Mouse (Mus musculus) stomach, embryonic 15.5 days (tissue): ENCODE data around the gene Pole2. TPM values are rescaled to one million over a fixed set of nuclear protein-coding genes. Genes with fewer than 3 reads are reported as not detected.

Experiments used
- ATAC-seq: fragments of 200-750 bp; cut with Nextera tagmentation; 2 replicates; pipeline ENCODE4 v1.8.0; 2017; ENCODE audit warnings: low read depth, moderate number of reproducible peaks, moderate TSS enrichment; ENCODE audit not compliant: insufficient read depth, low FRiP score
- H3K27ac ChIP-seq: fragments of 300-500 bp; sonication (generic); 2 replicates; pipeline ENCODE4 v1.5.1; 2015; ENCODE audit warnings: mild to moderate bottlenecking, inconsistent platforms
- H3K27me3 ChIP-seq: fragments of 300-500 bp; sonication (generic); replicated peaks from 2 replicates; pipeline ENCODE4 v1.6.1; 2015; ENCODE audit warnings: inconsistent platforms
- H3K36me3 ChIP-seq: fragments of 300-500 bp; sonication (generic); 2 replicates; pipeline ENCODE4 v1.6.1; 2015; ENCODE audit warnings: inconsistent platforms
- H3K4me1 ChIP-seq: fragments of 300-500 bp; sonication (generic); 2 replicates; pipeline ENCODE4 v1.6.1; 2015; ENCODE audit warnings: inconsistent platforms
- H3K4me2 ChIP-seq: fragments of 300-500 bp; sonication (generic); 2 replicates; pipeline ENCODE4 v1.6.1; 2015; ENCODE audit warnings: mild to moderate bottlenecking, inconsistent platforms
- H3K4me3 ChIP-seq: fragments of 300-500 bp; sonication (generic); replicated peaks from 2 replicates; pipeline ENCODE4 v1.5.1; 2015; ENCODE audit warnings: inconsistent platforms
- H3K9ac ChIP-seq: fragments of 300-500 bp; sonication (generic); 2 replicates; pipeline ENCODE4 v1.6.1; 2015; ENCODE audit warnings: inconsistent platforms
- H3K9me3 ChIP-seq: fragments of 300-500 bp; sonication (generic); 2 replicates; pipeline ENCODE4 v1.6.1; 2016; ENCODE audit warnings: inconsistent platforms
- WGBS: fragments of 180-500 bp; shearing (Covaris S2); methylation state at CpG from one replicate; pipeline ENCODE4 v1.1.7; 2015; 5-methylcytosine and 5-hydroxymethylcytosine counted together
- polyA plus RNA-seq: library from polyadenylated mRNA; unstranded; fragments of >200 nt; fragmentation: Nextera tagmentation; extraction: Ambion mirVana; gene quantifications from 2 replicates; pipeline ENCODE4 v1.2.1, GENCODE M21; 2015

Gene Pole2
- 24.3 and 27.1 TPM in 2 replicates for polyA plus RNA-seq

DNA sequence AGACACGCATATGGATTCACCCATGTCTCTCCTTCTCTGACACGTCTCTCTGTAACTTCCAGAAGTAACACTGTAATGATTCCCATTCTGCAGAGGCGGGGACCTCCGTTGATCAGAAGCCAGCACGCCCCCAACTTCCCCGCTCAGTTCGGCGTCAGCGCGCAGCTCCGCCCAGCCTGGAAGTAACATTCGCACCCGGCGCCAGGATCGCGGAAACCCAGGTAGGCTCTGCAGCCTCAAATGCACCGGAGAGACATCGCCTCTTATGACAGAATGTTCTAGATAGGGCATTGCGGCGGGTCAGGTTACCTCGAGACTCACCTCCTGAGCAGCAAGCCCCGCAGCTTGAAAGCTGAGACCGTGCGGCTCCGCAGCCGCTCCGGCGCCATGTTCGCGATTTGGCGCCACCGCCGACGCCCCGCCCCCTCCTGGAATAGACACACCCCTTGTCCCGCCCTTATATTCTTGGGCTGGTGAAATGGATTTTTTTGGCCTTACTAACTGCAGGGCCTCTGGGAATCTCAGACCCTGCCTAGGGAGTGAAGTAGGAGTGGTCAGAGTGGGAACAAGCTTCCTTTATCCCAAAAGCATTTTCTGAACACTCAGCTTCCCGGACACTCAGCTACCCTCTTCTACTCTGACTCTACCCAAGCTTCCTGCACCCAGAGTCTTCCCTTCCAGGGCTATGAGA lies at the start of gene Pole2:
Gene Pole2, minus strand, starts transcription at position 420 of the 691 bp plus-strand sequence.
- Histone ChIP-seq H3K4me1 (peaks cover 6% of the 10 kb centered on the region; the same call in 1 of the 2 replicates), H3K9ac (peak within 1 kb of the TSS; percentile 49; the same call in 1 of the 2 replicates), H3K4me2 (peak within 1 kb of the TSS; percentile 54), H3K9me3 (no peaks in the 10 kb centered on the region), H3K4me3 (peak within 1 kb of the TSS; percentile 78), H3K27me3 (no peaks in the 10 kb centered on the region), H3K27ac (peak within 1 kb of the TSS; percentile 94), H3K36me3 (no peaks in the 10 kb centered on the region)
- WGBS, result under 1% methylated on average over 37 of the region's 37 CpGs
- ATAC-seq, result peak; percentile 94

DNA sequence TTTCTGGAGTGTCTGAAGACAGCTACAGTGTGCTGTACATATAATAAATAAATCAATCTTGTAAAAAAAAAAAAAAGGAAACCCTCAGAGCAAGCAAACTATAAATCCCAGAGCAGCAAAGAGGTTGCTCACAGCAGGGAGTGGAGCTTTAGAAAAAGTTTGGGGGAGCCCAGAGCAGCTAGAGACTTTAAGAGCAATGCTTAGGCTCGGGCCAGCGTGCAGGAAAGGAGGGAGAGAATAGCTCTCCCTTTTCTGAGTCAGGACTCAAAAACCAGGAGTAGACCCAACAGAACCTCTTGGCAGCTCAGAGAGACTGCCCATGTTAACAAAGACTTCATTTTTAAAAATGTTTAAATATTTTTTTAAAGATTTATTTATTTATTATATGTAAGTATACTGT lies 41.0 kb upstream of the Pole2 start:
- no peak for ATAC-seq
- WGBS, result 83% methylated on average over 2 of the region's 2 CpGs
- no peak overlapping the region for H3K9ac ChIP-seq
- H3K36me3 ChIP-seq, result no peaks in the 10 kb centered on the region
- H3K4me3 ChIP-seq, result no peak overlapping the region
- no peaks in the 10 kb centered on the region for H3K4me1 ChIP-seq
- no peak overlapping the region for H3K4me2 ChIP-seq
- no peaks in the 10 kb centered on the region for H3K27me3 ChIP-seq
- H3K27ac ChIP-seq, result no peak overlapping the region
- H3K9me3 ChIP-seq, result no peaks in the 10 kb centered on the region

DNA sequence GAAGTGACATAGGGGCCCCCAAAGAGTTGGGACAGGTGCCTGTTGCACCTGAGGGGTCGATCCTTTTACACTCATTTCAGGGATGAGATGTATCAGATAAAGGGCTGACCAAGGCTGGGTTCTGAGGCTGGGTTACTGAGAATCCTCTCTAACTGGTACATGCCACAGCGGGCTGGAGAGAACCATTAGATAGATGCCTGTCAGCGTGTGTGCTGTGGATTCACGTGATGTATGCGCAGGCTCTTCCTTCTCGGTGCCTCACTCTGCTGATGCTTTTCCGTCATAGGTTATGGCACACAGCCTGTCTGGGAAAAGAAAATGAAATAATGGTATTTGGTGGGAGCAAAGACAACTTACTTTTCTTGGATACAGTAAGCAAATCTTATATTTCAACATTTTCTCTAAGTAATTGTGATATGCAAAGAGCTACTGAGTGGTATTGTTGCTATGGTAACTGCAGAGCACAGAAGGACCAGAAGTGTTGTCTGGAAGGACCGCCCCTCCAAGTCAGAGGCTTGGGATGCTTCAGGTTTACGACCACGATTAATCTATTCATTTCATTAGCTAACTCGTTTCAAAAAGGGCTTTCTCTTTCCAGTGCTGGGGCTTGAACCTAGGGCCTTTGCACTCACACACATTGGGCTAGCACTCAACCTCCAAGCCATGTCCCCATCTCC lies 40.1 kb upstream of the Pole2 start:
- ATAC-seq, result no peak
- 73% methylated on average over 11 of the region's 11 CpGs for WGBS
- Histone ChIP-seq H3K9me3 (no peaks in the 10 kb centered on the region), H3K4me2 (no peak overlapping the region), H3K4me3 (no peak overlapping the region), H3K36me3 (no peaks in the 10 kb centered on the region), H3K27me3 (no peaks in the 10 kb centered on the region), H3K9ac (no peak overlapping the region), H3K27ac (no peak overlapping the region), H3K4me1 (no peaks in the 10 kb centered on the region)

DNA sequence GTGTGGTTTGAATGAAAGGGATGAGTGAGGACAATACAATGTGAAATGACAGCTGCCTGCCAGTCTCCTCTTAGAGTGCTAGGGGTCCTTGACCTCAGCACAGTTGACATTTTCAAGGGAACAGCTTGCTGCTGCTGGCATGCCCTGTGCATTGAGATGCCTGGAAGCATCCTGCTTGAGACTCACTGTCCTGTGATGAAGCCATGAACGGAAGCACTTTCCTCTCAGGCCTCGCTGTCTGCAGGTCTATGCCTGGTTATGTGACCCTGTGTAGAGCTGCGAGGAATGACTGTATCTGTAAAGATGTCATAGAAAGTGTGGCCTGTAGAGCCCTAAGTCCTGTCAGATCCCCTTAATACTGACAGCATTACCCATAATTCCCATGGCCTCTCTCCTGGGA lies 37.0 kb upstream of the Pole2 start:
- H3K27me3 ChIP-seq, result no peaks in the 10 kb centered on the region
- H3K4me1 ChIP-seq, result no peaks in the 10 kb centered on the region
- H3K4me3 ChIP-seq, result no peak overlapping the region
- no peaks in the 10 kb centered on the region for H3K9me3 ChIP-seq
- no peak overlapping the region for H3K27ac ChIP-seq
- no peaks in the 10 kb centered on the region for H3K36me3 ChIP-seq
- whole genome bisulfite sequencing, result 88% methylated on average over 3 of the region's 3 CpGs
- no peak for ATAC-seq
- H3K9ac ChIP-seq, result no peak overlapping the region
- no peak overlapping the region for H3K4me2 ChIP-seq

DNA sequence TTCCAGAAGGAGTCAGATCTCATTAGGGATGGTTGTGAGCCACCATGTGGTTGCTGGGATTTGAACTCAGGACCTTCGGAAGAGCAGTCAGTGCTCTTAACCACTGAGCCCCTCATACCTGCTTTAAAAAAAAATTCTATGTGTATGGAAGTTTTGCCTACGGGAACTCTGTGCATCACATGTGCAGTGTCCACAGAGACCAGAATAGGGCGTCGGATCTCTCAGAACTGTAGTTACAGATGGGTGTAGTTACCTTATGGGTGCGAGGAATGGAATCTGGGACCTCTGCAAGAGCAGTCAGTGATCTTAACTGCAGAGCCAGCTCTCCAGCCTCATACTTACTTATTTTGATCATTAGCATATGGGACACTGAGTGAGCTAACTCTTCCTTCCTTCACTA lies 34.3 kb upstream of the Pole2 start:
- no peaks in the 10 kb centered on the region for H3K9me3 ChIP-seq
- no peak for ATAC-seq
- H3K9ac ChIP-seq, result no peak overlapping the region
- H3K36me3 ChIP-seq, result no peaks in the 10 kb centered on the region
- H3K27me3 ChIP-seq, result no peaks in the 10 kb centered on the region
- H3K27ac ChIP-seq, result no peak overlapping the region
- no peak overlapping the region for H3K4me3 ChIP-seq
- no peaks in the 10 kb centered on the region for H3K4me1 ChIP-seq
- H3K4me2 ChIP-seq, result no peak overlapping the region
- WGBS, result 93% methylated on average over 5 of the region's 5 CpGs

DNA sequence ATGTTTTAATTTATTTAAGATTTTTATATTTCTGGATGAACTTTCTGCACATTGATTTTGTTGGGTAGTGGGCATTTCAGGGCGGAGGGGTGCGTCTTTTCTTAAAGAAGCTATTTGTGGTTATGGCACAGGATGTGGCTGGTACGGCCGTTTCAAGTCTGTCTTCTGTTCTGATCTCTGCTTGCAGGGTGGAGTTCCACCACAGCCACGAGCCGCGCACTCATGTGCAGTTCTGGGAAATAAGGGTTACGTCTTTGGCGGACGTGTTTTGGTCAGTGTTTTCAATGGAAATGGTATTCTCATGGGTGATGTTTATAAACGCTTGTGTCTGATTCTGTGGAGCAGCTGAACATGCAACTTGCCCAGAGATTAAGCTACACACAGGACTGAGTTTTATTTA lies 29.8 kb upstream of the Pole2 start:
- no peaks in the 10 kb centered on the region for H3K27me3 ChIP-seq
- no peaks in the 10 kb centered on the region for H3K36me3 ChIP-seq
- H3K4me2 ChIP-seq, result no peak overlapping the region
- H3K27ac ChIP-seq, result no peak overlapping the region
- no peak overlapping the region for H3K4me3 ChIP-seq
- no peak overlapping the region for H3K9ac ChIP-seq
- 71% methylated on average over 11 of the region's 11 CpGs for WGBS
- ATAC-seq, result no peak
- no peaks in the 10 kb centered on the region for H3K9me3 ChIP-seq
- H3K4me1 ChIP-seq, result no peaks in the 10 kb centered on the region

DNA sequence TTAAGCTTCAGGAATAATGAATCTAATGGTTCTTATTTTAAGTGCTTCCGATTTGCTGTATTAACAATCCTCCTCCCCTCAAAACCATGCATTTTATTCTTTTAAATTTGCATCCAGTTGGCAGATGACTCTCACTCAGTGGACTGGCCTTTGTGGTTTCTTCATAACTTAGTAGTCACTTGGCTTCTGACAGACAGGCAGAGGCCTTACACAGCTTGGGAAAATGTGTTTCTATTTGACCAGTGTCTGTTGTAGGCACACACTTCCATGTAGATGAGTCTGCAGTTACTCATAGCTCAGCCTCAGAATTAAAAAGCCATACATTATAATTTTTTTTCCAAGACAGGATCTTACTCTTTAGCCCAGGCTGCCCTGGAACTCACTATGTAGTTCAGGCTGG lies 25.8 kb upstream of the Pole2 start:
- Histone ChIP-seq H3K36me3 (no peaks in the 10 kb centered on the region), H3K4me3 (no peak overlapping the region), H3K9ac (no peak overlapping the region), H3K4me2 (no peak overlapping the region), H3K4me1 (no peaks in the 10 kb centered on the region), H3K27ac (no peak overlapping the region), H3K9me3 (no peaks in the 10 kb centered on the region), H3K27me3 (no peaks in the 10 kb centered on the region)
- WGBS, result 87% methylated on average over 1 of the region's 1 CpGs
- no peak for ATAC-seq

DNA sequence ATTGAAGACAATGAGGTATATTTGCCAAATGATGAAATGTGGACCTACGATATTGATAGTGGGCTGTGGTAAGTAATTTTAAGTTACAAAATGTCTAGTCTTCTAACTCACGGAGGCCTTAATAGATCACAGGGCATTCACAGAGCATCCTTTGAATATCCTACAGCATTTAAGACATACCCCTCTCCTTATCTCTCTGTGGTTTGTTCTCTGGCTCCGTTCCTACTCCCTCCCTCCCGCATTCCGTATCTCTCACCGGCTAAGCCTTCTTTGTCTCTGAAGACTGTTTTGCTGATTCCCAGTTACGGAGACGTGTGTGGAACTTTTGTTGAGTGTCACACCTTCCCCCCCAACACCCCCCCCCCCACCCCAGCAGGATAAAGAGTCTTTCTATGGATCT lies 22.8 kb upstream of the Pole2 start:
- no peaks in the 10 kb centered on the region for H3K36me3 ChIP-seq
- 69% methylated on average over 8 of the region's 8 CpGs for WGBS

DNA sequence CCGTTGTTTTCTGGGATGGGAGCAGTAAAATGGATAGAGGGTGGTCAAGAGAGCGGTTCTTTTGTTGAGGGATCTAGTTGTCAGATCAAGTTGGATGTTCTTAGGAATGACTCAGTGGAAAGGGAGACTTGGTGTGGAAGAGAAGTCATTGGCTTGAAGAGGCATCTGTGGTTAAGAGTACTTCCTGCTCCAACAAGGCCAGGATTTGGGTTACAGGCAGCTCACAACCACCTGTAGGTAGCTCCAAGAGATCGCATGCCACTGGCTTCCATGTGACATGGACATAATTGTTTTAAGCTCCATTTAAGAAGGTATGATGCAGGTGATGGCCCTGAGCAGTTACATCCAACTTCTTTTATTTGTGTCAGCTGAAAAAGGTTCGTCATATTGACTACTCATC lies 21.8 kb upstream of the Pole2 start:
- Histone ChIP-seq H3K27ac (no peak overlapping the region), H3K4me3 (no peak overlapping the region), H3K36me3 (no peaks in the 10 kb centered on the region), H3K27me3 (no peaks in the 10 kb centered on the region), H3K9me3 (no peaks in the 10 kb centered on the region), H3K9ac (no peak overlapping the region), H3K4me1 (no peaks in the 10 kb centered on the region), H3K4me2 (no peak overlapping the region)
- 82% methylated on average over 4 of the region's 4 CpGs for WGBS
- ATAC-seq, result no peak

More for the DNA sequence above, 22.8 kb upstream of the Pole2 start:
- Histone ChIP-seq H3K27me3 (no peaks in the 10 kb centered on the region), H3K4me2 (no peak overlapping the region), H3K9me3 (no peaks in the 10 kb centered on the region), H3K4me3 (no peak overlapping the region), H3K4me1 (no peaks in the 10 kb centered on the region), H3K27ac (no peak overlapping the region), H3K9ac (no peak overlapping the region)
- ATAC-seq, result no peak

DNA sequence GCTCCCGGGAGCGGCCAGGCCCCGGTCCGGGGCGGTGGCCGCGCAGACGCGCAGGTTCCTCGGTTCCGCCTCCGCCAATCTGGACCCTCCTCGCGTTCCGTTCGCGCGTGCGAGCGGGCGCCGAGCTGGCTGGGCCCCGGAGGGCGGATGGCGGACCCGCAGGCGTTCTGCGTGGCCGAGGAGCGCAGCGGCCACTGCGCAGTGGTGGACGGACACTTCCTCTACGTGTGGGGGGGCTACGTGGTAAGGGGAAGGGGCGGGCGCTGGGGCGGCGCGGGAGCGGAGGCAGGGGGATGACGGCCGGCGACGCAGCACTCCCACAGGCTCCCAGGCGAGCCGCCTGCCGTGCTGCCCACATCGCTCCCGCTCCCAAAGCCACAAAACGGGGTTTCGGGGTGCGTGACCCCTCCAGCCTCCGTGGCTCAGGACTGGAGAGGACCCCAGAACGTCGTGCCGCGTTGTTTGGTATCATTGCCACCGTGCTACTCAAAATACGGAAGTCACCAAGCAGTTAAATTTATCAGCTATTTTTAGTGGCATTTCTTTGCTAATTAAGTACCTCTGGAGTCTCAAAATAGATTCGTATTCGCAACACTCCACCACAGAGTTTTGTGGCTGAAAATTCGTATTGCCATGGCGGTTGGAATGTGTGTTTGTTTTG lies 13.9 kb upstream of the Pole2 start:
- Histone ChIP-seq H3K4me2 (peak overlapping the region; percentile 67), H3K9ac (peak overlapping the region; percentile 78), H3K36me3 (no peaks in the 10 kb centered on the region), H3K4me3 (peak overlapping the region; percentile 75), H3K27ac (peak overlapping the region; percentile 60), H3K9me3 (no peaks in the 10 kb centered on the region), H3K27me3 (no peaks in the 10 kb centered on the region), H3K4me1 (0 out of 2 replicates have a peak, but pooled peaks cover 4% of the 10 kb centered on the region)
- WGBS, result under 1% methylated on average over 61 of the region's 64 CpGs
- peak; percentile 85 for ATAC-seq

DNA sequence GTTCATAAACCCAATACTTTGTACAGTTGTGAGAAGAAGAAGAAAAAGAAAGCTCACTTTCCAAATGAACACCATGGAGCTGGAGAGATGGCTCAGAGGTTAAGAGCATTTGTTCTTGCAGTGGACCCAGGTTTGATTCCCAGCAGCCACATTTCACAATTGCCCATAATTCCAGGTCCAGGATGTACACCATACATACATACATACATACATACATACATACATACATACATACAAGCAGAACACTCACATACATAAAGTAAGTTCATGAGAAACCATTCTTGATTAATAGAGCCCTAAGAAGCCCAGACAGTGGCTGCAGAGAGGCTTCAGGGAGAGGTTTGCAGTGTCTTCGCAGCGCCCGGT lies 13.4 kb upstream of the Pole2 start:
- Histone ChIP-seq H3K9ac (peak overlapping the region; percentile 78), H3K27ac (peak overlapping the region; percentile 60), H3K27me3 (no peaks in the 10 kb centered on the region), H3K9me3 (no peaks in the 10 kb centered on the region), H3K4me2 (peak overlapping the region; percentile 67), H3K4me1 (0 out of 2 replicates have a peak, but pooled peaks cover 4% of the 10 kb centered on the region), H3K4me3 (peak overlapping the region; percentile 75), H3K36me3 (no peaks in the 10 kb centered on the region)
- ATAC-seq, result peak; percentile 11; the same call in 1 of the 2 replicates
- 0% methylated on average over 3 of the region's 3 CpGs for WGBS

DNA sequence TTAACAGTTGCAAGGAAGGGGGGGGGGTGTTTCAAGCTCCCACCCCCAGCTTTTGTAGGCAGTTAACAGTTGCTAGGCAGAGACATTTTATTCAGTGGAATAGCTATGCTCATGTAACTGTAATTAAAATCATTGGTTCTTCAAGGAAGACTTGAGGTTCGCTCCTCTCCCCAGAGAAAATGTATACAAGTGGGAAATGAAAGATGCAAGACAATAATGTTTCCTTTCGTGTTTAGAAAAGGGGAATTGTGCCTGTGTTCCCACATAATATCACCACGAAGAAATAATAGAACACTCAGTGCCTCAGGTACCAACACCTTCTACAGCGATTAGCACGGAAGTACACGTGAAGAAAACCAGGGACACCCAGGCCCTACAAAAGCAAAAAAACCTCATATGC lies 12.9 kb upstream of the Pole2 start, which contains the start of gene Klhdc1:
Gene Klhdc1, plus strand, starts transcription at position 301 of the 400 bp plus-strand sequence.
- H3K27me3 ChIP-seq, result no peaks in the 10 kb centered on the region
- H3K4me3 ChIP-seq, result peak within 1 kb of the TSS; percentile 75
- H3K9ac ChIP-seq, result peak within 1 kb of the TSS; percentile 78
- H3K27ac ChIP-seq, result peak within 1 kb of the TSS; percentile 60
- no peaks in the 10 kb centered on the region for H3K9me3 ChIP-seq
- 0 out of 2 replicates have a peak, but pooled peaks cover 4% of the 10 kb centered on the region for H3K4me1 ChIP-seq
- no peak for ATAC-seq
- peak within 1 kb of the TSS; percentile 67 for H3K4me2 ChIP-seq
- 67% methylated on average over 6 of the region's 6 CpGs for WGBS
- no peaks in the 10 kb centered on the region for H3K36me3 ChIP-seq
